Mouse (Mus musculus) embryonic fibroblast, embryonic 13.5 days (primary cell): ENCODE measurements around the gene Akr1c12.
"Not testable (repeated sequence)": the region's sequence is repeated elsewhere in the genome, so short reads cannot be mapped to it uniquely, and the experiment has no call there.

ENCODE experiments used
- CTCF ChIP-seq: IDR thresholded peaks from 2 replicates; pipeline ENCODE4 v1.5.1; 2011; ENCODE audit warnings: mild to moderate bottlenecking, control low read depth, low read length, moderate library complexity, borderline replicate concordance; ENCODE audit not compliant: insufficient read depth
- POLR2A ChIP-seq: IDR thresholded peaks from 2 replicates; pipeline ENCODE4 v1.6.1; 2011; ENCODE audit warnings: low read depth, mild to moderate bottlenecking, control low read depth, low read length, moderate library complexity

DNA sequence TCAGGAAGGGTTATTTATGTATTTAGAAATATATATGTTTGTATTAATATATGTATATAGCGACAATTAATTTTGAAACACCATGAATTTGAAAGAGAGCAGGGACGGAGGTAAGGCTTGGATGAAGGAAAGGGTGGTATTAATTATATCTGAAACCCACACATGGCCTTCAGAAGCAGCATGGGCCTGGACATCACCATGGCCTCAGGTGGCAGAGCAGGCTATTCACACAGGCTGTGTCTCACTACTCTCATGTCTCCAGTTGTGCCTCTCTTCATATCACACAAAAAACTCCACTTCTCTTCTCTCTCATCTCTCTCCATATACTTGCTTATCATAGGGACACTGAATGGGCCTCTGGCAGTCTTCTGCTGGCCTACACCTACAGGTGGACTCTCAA lies 13.8 kb downstream of the Akr1c12 start:
- not testable (repeated sequence) for TF ChIP-seq POLR2A, CTCF
